Mouse (Mus musculus): Measurements from ENCODE around the gene Clca3a1.

Clca3a1 gene

GRCm38 (mm10) chr3:144689236-144689635, 71.5 kb downstream of the Clca3a1 start:
- in situ Hi-C loops (cut with MboI; ENCODE audit: unreplicated experiment in 2 of 2) = no loop called here

GRCm38 (mm10) chr3:144688284-144688683, 72.5 kb downstream of the Clca3a1 start:
- in situ Hi-C loops (cut with MboI; ENCODE audit: unreplicated experiment in 2 of 2) = no loop called here

- in situ Hi-C loops (cut with MboI; ENCODE audit: unreplicated experiment in 2 of 2) = no loop called here
Measured at GRCm38 (mm10) chr3:144687618-144688017, 73.2 kb downstream of the Clca3a1 start.

GRCm38 (mm10) chr3:144686146-144686545, 74.6 kb downstream of the Clca3a1 start:
- in situ Hi-C loops (cut with MboI; ENCODE audit: unreplicated experiment in 2 of 2) = no loop called here

- in situ Hi-C loops (cut with MboI; ENCODE audit: unreplicated experiment in 2 of 2) = no loop called here
Measured at GRCm38 (mm10) chr3:144683136-144683814, 77.5 kb downstream of the Clca3a1 start.

- in situ Hi-C loops (cut with MboI; ENCODE audit: unreplicated experiment in 2 of 2) = no loop called here
Measured at GRCm38 (mm10) chr3:144681542-144681941, 79.2 kb downstream of the Clca3a1 start.

- in situ Hi-C loops (cut with MboI; ENCODE audit: unreplicated experiment in 2 of 2) = no loop called here
Measured at GRCm38 (mm10) chr3:144679701-144680159, 81.0 kb downstream of the Clca3a1 start.

Measured in v-Abl transformed pro-B cells (cell line).